Mouse (Mus musculus): ENCODE results near the gene Stx8. TPM values are rescaled to one million over a fixed set of nuclear protein-coding genes. Genes with fewer than 3 reads are reported as not detected.

Gene Stx8
- total RNA-seq, 4 experiments from 2014 or later = 30.2 to 39.8 (median 35.9) TPM

GRCm38 (mm10) chr11:68083562-68083961, 117.6 kb downstream of the Stx8 start:
- no peak for DNase-seq (ENCODE audit: low spot score in 2 of 2)

- DNase-seq (ENCODE audit: low spot score in 2 of 2) = no peak
These were observed 120.2 kb downstream of the Stx8 start for GRCm38 (mm10) chr11:68086221-68086620.

GRCm38 (mm10) chr11:68089426-68089825, 123.4 kb downstream of the Stx8 start:
- no peak for DNase-seq (ENCODE audit: low spot score in 2 of 2)

- no peak for DNase-seq (ENCODE audit: low spot score in 2 of 2)
These were observed 124.0 kb downstream of the Stx8 start for GRCm38 (mm10) chr11:68089885-68090592.

- no peak for DNase-seq (ENCODE audit: low spot score in 2 of 2)
These were observed 126.2 kb downstream of the Stx8 start for GRCm38 (mm10) chr11:68091975-68092759.

GRCm38 (mm10) chr11:68101598-68101997, 135.6 kb downstream of the Stx8 start:
- no peak for DNase-seq (ENCODE audit: low spot score in 2 of 2)

- no peak for DNase-seq (ENCODE audit: low spot score in 2 of 2)
These were observed 137.5 kb downstream of the Stx8 start for GRCm38 (mm10) chr11:68103480-68103879.

GRCm38 (mm10) chr11:68106053-68106452, 140.1 kb downstream of the Stx8 start:
- DNase-seq (ENCODE audit: low spot score in 2 of 2) = no peak

- no peak for DNase-seq (ENCODE audit: low spot score in 2 of 2)
These were observed 147.6 kb downstream of the Stx8 start for GRCm38 (mm10) chr11:68113454-68114100.

- DNase-seq (ENCODE audit: low spot score in 2 of 2) = no peak
These were observed 148.2 kb downstream of the Stx8 start for GRCm38 (mm10) chr11:68114202-68114601.

- no peak for DNase-seq (ENCODE audit: low spot score in 2 of 2)
These were observed 150.2 kb downstream of the Stx8 start for GRCm38 (mm10) chr11:68116157-68116556.

GRCm38 (mm10) chr11:68117878-68118660, 152.1 kb downstream of the Stx8 start:
- DNase-seq (ENCODE audit: low spot score in 2 of 2) = no peak

GRCm38 (mm10) chr11:68118679-68119078, 152.7 kb downstream of the Stx8 start:
- no peak for DNase-seq (ENCODE audit: low spot score in 2 of 2)

- no peak for DNase-seq (ENCODE audit: low spot score in 2 of 2)
These were observed 153.1 kb downstream of the Stx8 start for GRCm38 (mm10) chr11:68119136-68119535.

- no peak for DNase-seq (ENCODE audit: low spot score in 2 of 2)
These were observed 155.3 kb downstream of the Stx8 start for GRCm38 (mm10) chr11:68121260-68121659.

- no peak for DNase-seq (ENCODE audit: low spot score in 2 of 2)
These were observed 155.7 kb downstream of the Stx8 start for GRCm38 (mm10) chr11:68121660-68122059.

- peak in 1 of 2 experiments; percentile 30 for DNase-seq (ENCODE audit: low spot score in 2 of 2)
These were observed 160.1 kb downstream of the Stx8 start for GRCm38 (mm10) chr11:68126071-68126470.

- DNase-seq (ENCODE audit: low spot score in 2 of 2) = no peak
These were observed 168.5 kb downstream of the Stx8 start for GRCm38 (mm10) chr11:68134494-68134893.

- DNase-seq (ENCODE audit: low spot score in 2 of 2) = no peak
These were observed 169.4 kb downstream of the Stx8 start for GRCm38 (mm10) chr11:68135350-68135749.

GRCm38 (mm10) chr11:68136687-68137086, 170.7 kb downstream of the Stx8 start:
- DNase-seq (ENCODE audit: low spot score in 2 of 2) = no peak

- no peak for DNase-seq (ENCODE audit: low spot score in 2 of 2)
These were observed 176.3 kb downstream of the Stx8 start for GRCm38 (mm10) chr11:68142296-68142695.

All from layer of hippocampus, adult 8-10 months (tissue).